Mouse (Mus musculus) adrenal gland, postnatal 36 days (tissue): Measurements from ENCODE around the gene Crtac1. TPM values are rescaled to one million over a fixed set of nuclear protein-coding genes. Genes with fewer than 3 reads are reported as not detected.

Experiments
- DNase-seq, 2 experiments: peaks; one replicate each; pipeline ENCODE4 v3.0.0; 2021; ENCODE audit warnings: mixed read lengths in 1 of 2
- long read RNA-seq, 2 experiments: library from polyadenylated mRNA; stranded (forward); transcript quantifications; one replicate each; pipeline ENCODE4 v2.0.0; 2021; ENCODE audit warnings: borderline sequencing depth in 2 of 2
- total RNA-seq, 2 experiments: library from RNA; stranded (reverse); gene quantifications; 2 replicates each; pipeline ENCODE4 v1.2.3; 2021

Crtac1 gene
- under 1 TPM; 0.30 to 0.93 TPM for total RNA-seq
- long read RNA-seq, experiment 1, result 0 reads
- long read RNA-seq, experiment 2, partial matches to known transcripts, result 0 of 1 reads
- long read RNA-seq, experiment 2, other reads (novel, unspliced or antisense), result 0 of 1 reads

DNA sequence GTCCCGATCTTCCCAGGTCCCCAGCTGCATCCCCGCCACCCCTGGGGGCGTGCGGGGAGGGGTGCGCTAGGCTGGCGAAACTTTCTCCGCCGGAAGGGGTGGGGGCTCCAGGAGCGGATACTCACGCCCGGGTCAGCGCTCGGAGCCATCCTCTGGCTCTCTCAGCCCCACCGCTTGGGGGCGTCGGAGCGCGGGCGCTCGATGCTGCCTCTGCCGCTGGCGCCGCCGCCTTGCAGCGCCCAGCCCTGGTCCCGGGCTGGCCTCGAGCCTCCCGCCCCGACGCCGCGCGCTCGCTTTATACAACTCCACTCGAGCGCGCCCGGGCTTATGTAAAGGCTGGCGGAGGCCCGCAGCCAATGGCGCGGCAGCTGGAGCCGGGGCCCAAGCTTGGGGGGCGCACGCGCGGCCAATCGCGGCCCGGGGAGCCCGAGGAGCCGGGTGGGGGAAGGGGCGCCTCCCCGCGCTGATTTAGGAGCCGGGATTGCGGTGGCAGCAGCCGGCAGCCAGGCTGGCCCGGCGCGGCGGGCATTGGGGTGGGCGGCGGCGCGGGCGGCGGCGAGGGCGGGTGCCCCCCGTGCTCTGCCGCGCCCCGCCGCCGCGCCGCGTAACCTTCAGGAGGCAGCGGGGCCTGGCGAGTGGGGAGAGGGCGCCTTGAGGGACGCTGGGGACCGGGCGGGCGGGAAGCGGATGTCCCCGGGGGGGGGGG, at the start of gene Crtac1:
Gene Crtac1, minus strand, starts transcription at position 299 of the 706 bp plus-strand sequence.
- DNase-seq, result peak; percentile 32 to 34

DNA sequence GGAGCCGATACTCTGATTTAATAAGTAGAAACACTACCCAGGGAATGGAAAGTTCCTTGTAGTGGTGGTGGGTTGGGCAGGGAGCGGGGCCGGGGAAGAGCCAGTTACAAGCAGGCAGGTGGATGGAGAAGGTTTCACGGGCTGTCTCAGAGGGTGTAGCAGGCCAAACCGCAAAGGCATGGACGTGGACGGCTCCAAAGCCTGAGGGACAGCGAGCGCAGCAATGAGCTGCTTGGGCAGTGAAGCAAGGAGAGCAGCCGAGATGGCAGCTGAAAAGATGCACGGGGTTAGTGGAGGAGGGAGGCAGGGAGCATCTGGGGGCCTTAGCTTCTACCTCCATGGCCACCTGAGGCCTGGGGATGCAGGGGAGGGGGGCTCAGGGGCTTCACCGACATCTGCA, 46.7 kb upstream of the Crtac1 start:
- DNase-seq, result no peak

DNA sequence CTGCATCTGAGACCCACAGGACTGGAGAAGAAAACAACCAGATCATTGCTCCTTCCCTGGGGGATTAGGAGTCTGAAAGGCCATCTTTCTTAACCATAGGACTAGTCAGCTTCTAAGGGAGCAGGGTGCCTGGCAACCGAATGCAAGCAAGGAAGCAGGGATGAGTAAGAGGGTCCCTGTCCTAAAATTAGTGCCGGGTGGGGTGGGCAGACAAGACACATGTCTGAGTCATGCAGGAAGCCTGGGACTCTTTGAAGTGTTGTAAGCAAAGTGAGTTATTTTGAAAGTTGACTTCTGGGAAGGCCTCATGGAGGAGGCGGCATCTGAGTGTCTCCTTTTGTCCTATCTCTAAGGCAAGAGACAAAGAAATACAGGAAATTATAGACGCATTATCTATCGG, 46.2 kb upstream of the Crtac1 start:
- DNase-seq, result no peak

DNA sequence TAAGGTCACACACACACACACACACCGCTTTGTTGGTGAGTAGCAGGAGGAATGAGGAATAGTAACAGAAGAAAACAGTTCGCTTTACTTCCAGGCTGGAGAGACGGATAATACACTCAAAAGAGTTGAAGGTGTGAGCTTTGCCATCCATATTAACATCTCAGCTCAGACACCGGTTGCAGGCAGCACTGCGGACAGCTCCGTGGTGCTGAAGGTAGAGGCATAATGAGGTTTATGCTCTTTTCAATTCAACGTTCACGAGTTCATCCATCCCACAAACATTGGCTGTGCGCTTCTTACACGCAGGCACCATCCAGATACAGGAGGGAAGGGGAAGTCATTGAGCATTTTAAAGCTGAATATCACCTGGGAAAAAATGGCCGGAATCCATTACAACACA, 41.2 kb upstream of the Crtac1 start:
- peak; percentile 6 to 22 for DNase-seq

DNA sequence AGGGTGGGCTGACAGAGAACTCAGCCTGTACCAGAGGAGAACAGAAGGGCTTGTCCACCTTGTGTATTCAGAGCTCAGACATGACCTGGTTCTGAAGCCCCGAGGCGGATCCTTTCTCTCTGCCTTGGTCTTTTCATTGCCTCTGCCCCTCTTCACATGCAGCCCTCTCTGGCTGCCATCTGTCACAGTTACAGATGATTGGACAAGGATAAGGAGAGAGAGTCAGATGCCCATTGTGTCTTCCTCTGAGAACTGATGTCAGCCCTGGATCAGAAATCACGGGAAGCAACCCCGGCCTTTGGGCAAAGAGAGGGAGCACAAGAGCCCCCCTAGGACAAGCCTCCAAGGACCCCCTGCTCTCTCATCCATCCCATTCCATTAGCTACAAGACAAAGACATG, 40.0 kb upstream of the Crtac1 start:
- DNase-seq, result no peak

DNA sequence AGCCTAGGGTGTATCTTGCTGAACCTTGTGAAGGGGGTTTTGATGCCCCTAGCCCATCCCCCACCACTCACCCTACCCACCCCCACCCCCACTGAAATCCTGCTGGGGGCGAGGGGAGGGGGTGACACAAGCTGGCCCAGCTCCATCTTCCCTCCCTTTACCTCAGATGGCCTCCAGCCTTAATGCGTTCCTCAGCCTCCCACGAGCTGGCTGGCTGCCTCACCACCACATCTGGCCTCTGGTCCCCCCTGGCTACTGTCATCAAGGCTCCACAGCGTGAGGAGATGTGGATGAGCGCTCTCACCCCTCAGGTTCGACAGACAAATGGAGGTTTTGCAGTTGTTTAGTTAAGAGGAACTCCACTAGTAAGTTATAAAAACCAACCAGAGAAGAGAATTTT, 30.3 kb upstream of the Crtac1 start:
- no peak for DNase-seq

DNA sequence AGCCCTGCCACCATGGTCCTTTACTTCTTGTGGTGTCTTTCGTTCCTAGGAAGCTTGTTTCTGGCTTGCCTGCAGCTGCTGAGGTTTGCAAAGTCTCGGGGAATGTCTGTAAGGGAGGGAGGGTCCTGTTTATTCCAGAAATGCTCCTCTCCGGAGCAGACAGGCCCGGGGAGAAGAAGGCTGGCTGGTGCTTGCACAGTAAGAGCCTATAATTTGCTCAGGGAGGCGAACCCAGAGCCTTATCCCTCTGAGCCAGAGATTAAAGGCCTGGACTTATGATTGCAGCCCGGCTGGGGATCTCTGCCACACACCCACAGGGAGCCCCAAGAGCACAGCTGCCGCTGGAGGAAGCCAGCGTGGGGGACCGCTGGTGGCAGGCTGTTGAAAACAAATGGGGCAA, 29.8 kb upstream of the Crtac1 start:
- no peak for DNase-seq

DNA sequence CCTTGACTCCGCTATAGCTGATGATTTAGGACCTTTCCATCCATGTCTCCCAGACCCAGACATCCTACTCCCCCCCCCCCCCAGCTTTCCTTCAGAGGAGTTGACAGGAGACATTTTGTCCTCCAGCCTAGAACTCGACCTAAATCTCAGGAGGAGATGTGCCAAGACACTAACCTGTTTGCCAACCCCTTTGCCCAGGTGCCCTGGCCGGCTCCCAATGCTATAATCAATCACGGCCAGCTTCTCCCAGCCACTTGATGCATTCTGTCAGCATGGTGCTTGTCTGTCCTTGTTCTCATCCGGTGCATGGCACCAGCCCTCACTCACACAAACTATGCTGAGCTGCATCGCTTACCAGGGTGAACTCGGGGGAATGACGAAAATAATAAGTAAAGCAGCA, 27.9 kb upstream of the Crtac1 start:
- DNase-seq, result no peak

DNA sequence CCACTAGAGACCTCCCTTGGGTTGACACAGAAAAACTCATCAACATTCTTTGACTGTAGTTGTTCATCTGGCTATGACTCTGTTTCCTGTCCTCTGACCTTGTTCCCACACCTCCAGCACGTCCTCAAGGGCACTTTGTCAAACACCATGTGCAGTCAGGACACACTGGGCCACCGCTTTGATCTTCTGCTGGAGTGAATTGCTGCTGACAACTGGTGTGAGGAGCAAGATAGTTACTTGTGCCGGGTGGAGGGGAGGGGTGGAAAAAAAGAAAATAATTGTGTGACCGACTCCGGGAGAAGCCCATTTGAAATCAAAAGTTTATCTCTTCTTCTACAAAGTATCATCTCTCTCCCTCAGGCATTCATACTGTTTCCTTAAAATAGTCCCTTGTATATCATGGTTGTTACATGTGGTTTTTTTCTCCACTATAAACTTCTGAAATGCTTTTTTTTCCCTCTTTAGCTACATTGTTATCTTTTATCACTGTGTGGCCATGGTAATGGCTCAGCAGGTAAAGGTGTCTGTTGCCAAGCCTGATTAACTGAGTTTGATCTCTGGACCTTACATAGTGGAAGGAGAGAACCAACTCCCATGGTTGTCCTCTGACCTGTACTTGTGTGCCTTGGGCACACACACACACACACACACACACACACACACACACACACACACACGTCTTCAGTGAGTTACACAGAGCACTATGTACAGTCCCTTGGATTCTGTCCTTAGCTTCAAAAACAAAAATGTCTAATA, 23.1 kb upstream of the Crtac1 start:
- DNase-seq, result no peak

DNA sequence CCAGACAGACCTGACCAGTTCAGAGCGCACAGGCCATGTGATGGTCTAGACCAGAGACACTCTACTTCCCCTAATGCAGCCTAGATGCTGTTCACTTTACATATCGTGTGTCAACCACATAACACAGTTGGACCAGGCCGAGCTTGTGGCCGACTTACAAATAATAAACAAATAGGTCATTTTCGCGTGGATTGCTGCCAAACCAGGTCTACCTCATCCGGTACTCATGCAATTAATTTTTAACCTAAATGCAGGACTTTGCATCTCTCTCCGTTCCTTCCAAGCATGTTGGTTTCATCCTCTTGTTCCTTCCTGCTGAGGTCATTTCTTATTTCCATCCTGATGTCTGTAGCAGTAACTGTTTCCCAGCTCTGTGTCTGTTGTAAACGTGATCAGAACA, 22.4 kb upstream of the Crtac1 start:
- no peak for DNase-seq

DNA sequence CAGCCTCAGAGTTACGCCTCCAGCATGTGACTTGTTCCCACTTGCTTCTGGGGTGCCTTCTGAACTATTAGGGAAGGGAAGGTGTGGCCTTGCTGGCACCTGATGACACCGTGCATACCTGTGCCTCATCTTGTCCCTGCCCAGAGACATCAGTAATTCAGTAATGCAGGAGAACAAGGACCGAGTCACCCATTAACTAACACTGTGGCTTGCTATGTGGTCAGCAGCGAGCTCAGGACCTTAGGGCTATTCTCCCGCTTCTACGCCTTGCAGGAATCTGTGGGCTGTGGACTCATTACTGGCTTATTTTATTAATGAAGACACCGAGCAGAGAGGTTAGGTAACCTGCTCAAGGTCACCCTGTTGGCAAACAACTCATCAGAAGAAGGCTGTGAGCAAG, 21.0 kb upstream of the Crtac1 start:
- DNase-seq, result no peak

DNA sequence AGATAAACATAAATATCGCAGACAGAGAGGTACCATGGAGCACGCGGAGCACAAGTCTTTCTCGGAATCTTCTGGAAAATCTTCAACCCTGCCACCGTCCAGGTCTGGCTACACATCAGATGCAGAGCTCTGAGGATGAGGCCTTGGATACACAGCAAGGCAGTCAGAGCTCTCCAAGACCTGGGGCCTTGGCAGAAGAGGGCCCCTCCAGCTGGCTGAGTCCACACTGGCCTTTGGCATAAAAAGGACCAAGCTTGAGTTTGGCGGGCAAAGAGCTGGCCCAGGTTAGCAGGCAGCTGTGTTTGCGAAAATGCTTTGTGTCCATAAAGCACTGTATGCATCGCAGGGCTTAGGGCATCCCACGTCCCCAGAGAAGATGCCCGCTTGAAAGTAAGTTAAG, 17.0 kb upstream of the Crtac1 start:
- DNase-seq, result no peak

DNA sequence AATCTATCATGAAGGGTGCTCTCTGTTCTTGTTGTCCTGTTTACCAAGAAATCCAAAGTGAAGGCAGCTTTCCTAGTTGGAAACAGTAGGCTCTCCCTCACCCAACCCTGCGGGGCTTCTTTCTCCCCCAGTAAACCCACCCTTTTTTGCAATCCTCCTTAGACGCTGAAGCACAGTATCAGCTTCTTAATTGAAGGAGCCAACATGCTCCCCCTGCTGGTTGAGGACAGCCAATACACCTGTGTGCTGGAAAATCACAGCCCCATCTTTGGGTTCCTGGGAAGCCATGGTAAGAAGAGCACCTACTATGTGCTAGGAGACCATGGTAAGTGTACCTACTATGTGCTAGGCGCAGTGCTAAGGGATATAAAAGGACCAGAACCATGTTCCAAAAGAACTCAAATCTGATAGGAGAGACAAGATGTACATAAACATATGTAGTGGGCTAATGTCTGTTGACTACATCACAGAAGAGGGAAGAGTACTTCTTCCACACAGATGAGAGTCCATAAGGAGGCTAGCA, 12.4 kb upstream of the Crtac1 start:
- DNase-seq, result peak; percentile 9 to 46

DNA sequence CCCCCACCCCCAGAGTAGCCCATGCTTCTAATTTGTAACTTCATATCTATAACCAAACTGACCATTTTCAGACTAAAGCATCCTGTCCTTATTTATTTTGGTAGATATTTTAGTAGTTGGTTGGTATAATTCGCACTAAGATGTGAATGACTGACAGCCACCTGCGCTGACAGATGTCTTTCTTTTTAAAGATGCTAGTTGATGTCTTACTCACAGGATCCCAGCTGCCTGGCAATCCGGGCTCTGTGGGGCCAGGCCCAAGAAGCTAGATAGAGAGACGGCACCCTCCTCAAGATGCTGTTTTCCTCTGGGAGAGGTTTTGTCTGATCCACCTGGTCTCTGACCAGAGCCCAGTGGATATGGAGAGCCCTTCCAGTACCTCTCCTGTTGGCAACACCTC, 11.7 kb upstream of the Crtac1 start:
- no peak for DNase-seq

DNA sequence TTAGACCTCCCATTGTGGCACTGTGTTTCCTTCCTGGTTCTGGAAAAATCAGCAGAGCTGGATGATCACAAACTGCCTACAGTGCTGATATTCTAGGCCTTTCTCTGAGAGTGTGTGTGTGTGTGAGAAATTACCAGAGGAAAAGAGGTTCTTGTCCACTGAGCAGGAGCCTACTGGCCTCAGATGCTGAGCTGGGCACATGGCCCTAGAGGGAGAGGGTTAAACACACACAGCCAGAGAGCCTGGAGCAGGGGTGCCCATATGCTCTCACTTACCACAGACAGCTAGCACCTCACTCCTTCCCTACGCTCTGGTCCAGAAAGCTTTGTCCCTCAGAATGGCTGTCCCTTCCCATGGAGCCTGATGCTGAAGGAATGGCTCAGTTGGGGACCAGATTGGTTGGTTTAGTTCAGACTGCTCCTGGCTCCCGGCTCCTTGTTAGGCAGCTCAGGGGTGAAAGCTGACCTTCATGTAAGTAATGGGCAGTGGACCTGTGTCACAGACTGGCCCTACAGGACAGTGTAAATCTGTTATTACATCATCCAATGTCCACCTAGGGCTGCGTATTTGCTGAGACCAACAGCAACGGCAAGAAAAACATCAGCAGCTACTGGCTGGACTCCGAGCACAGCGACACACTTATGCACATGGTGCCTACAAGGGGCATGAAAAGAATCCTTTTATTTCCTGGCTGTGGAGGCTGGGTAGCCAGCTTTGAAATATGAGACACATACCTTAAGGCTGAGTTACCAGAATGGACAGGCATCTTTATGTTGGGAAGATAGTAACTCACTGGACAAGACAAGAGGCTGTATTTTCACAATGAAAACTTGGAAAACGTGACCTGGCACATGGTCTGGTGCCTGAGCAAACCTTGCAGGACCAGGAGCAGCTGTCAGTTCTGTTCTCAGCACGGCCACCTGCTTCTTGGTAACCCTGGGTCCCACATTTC, 10.9 kb upstream of the Crtac1 start:
- no peak for DNase-seq

DNA sequence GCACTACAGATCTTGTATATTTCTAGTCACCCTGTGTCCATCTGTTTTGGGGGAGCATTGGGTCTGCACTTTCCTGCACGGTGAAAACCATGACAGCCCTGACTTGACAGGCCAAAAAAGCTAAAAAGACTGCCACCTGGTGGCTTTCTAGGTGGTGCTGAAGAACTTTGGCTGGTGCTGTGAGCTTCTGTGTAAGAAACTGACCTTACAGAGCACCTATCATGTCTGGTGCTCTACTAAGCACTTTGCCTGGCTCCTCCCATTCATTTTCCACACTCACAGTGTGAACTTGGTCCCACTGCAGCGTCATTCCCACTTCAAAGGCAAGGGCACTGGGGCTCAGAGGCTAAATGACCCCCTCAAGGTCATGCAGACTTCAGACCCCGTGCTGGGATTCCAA, 8.5 kb upstream of the Crtac1 start:
- DNase-seq, result no peak

DNA sequence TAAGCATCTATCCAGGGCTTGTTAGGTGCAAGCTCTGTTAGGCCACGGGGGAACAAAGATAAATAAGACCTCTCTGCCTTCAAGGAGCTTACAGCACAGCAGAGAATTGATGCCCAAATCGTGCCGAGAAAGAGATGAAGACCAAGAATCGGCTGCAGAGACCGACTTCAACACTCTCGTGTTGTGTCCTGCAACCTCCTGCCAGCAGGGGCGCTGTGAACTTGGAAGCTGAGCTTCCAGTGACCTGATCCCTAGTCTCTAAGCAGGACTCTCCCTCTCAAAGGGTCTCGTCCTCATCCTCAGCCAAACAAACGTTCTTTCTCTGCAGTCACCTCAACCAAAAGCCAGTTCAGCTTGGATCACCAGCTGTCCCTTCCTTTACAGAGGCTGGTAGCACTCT, 7.8 kb upstream of the Crtac1 start:
- no peak for DNase-seq

DNA sequence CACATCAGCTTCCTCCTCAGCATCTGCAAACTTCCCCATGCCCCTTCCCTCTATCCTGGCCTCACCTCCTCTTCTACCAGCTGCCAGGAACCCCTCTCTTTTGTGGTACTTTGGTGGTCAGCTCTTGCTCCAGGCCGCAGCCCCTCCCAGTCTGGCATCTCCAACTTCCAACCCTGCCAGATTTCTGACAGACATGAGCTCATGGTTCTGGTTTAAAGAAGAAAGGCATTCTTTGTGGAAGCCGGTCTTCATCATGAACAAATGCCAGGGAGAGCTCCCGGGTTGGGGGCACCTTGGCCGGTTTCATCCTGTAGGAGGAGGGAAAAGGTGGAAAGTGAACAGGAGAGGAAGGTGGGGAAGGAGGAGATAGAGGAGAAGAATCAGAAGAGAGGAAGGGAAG, 4.0 kb upstream of the Crtac1 start:
- DNase-seq, result no peak

DNA sequence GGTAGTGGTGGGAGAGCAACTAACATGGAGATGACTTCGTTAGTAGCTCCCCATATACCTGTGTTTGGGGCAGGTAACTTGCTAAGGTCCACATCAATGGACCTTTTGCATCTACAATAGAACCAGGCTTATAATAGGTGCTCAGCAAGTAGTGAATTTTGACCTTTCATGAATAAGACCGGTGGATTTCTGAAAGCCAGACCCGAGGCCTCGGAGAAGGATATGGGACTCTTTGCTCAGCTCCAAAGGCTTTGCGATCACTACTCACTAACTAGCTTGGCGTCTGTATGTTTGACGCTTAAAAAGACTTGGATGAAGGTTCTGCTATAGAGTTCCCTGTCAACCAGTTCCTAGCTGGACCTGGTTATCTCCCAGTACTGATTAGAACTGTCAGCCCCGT, 1.2 kb upstream of the Crtac1 start:
- DNase-seq, result no peak

DNA sequence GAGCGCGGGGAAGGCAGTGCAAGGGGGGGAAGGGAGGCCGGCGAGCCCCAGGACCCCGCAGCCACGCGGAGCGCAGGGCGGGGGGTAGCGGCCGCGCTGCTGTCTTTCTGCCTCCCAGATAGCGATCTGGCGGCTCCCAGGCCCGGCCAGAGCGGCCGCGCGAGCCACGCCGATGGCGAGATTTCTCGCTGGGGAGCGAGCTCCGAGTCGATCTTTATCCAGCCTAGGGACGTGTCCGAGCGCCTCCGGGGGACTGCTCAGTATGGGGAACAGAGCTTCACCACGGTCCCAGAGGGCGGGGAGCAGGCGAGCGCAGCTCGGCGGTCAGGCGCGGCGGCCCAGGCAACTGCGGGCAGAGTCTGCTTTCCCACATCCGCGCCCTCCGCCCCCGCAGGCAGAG, 608 bp upstream of the Crtac1 start:
- DNase-seq, result peak; percentile 31 to 48

DNA sequence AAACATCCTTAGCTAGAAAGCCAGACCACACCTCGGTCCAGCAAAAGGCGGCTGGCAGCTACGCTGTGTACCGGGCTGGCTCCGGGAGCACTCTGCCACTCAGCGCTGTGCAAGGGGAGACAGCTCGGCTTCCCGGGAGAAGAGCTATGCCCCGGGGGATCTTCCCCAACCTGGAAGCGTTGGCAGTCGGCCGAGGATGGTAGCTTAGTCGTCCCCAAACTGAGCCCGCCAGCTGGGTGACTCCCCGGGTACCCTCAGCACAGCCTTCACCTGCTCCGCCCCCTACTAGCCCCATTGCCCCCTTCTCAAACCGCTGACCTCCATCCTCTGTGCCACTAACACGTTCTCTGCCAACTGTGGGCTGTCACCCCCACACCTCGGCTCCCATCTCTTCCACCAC, 602 bp downstream of the Crtac1 start:
- no peak for DNase-seq

DNA sequence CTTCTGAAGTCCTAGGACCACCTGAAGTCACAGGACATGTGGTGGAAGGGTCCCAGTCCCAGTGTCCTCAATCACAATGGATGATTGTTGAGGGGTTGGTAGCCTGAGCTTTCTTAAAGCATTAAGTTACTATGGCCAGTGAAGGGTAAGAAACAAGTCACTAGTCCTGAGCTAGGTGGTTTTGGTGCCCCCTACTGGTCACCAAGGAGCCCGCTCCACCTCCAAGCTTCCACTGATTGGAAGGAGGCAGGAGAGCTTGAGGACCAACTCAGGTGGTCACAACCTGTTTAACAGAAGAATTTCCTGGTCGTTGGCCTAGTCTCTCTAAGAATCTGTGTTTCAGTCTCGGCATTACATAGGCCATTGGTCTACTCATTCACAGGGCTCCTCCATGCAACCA, 2.2 kb downstream of the Crtac1 start:
- DNase-seq, result peak; percentile 50 to 63
